Mouse (Mus musculus) heart, embryonic 13.5 days (tissue): ENCODE measurements at regions not wholly inside any gene's neighbourhood (a gene's known extent, or its start where the extent isn't known, plus 50 kb on each side); places are given as distances from the start of the nearest gene placed in this dataset.

Experiments used
- ATAC-seq: fragments of 200-750 bp; cut with Nextera tagmentation; 2 replicates; pipeline ENCODE4 v1.8.0; 2017; ENCODE audit warnings: moderate TSS enrichment; ENCODE audit not compliant: insufficient number of reproducible peaks, low FRiP score, low TSS enrichment; ENCODE audit errors: extremely low read depth
- H3K27ac ChIP-seq: fragments of 300-500 bp; sonication (generic); replicated peaks from 2 replicates; pipeline ENCODE4 v1.5.1; 2015; ENCODE audit warnings: moderate library complexity, mild to moderate bottlenecking, inconsistent platforms
- H3K27me3 ChIP-seq: fragments of 300-500 bp; sonication (generic); replicated peaks from 2 replicates; pipeline ENCODE4 v1.6.1; 2015; ENCODE audit warnings: mild to moderate bottlenecking, inconsistent platforms
- H3K36me3 ChIP-seq: fragments of 300-500 bp; sonication (generic); 2 replicates; pipeline ENCODE4 v1.6.1; 2015; ENCODE audit warnings: mild to moderate bottlenecking, inconsistent platforms
- H3K4me1 ChIP-seq: fragments of 300-500 bp; sonication (generic); 2 replicates; pipeline ENCODE4 v1.6.1; 2015; ENCODE audit warnings: inconsistent platforms
- H3K4me2 ChIP-seq: fragments of 300-500 bp; sonication (generic); 2 replicates; pipeline ENCODE4 v1.6.1; 2015; ENCODE audit warnings: inconsistent platforms, mild to moderate bottlenecking, moderate library complexity
- H3K4me3 ChIP-seq: fragments of 300-500 bp; sonication (generic); 2 replicates; pipeline ENCODE4 v1.5.1; 2015; ENCODE audit warnings: moderate library complexity, mild to moderate bottlenecking, inconsistent platforms
- H3K9ac ChIP-seq: fragments of 300-500 bp; sonication (generic); 2 replicates; pipeline ENCODE4 v1.6.1; 2015; ENCODE audit warnings: inconsistent platforms, mild to moderate bottlenecking, moderate library complexity
- H3K9me3 ChIP-seq: fragments of 300-500 bp; sonication (generic); 2 replicates; pipeline ENCODE4 v1.6.1; 2016; ENCODE audit warnings: inconsistent platforms
- WGBS: fragments of 180-500 bp; shearing (Covaris S2); methylation state at CpG from one replicate; pipeline ENCODE4 v1.1.7; 2015; ENCODE audit warnings: mixed read lengths; 5-methylcytosine and 5-hydroxymethylcytosine counted together

- Histone ChIP-seq H3K9ac (no peak overlapping the region), H3K27me3 (peaks cover 42% of the 10 kb centered on the region), H3K36me3 (no peaks in the 10 kb centered on the region), H3K9me3 (no peaks in the 10 kb centered on the region), H3K27ac (no peak overlapping the region), H3K4me2 (no peak overlapping the region), H3K4me3 (no peak overlapping the region), H3K4me1 (peaks cover 21% of the 10 kb centered on the region)
- ATAC-seq = no peak
- WGBS = 80% methylated on average over 5 of the region's 5 CpGs
Measured at GRCm38 (mm10) chr9:120677216-120677615, 106.0 kb downstream of the Rpl14 start.

- no peaks in the 10 kb centered on the region for H3K36me3 ChIP-seq
- H3K4me3 ChIP-seq = no peak overlapping the region
- H3K4me1 ChIP-seq = peaks cover 17% of the 10 kb centered on the region
- no peak overlapping the region for H3K9ac ChIP-seq
- 47% methylated on average over 10 of the region's 11 CpGs for WGBS
- H3K27ac ChIP-seq = no peak overlapping the region
- no peak overlapping the region for H3K4me2 ChIP-seq
- ATAC-seq = no peak
- H3K27me3 ChIP-seq = peaks cover 20% of the 10 kb centered on the region
- no peaks in the 10 kb centered on the region for H3K9me3 ChIP-seq
Measured at GRCm38 (mm10) chr9:120679822-120680426, 108.7 kb downstream of the Rpl14 start.

DNA sequence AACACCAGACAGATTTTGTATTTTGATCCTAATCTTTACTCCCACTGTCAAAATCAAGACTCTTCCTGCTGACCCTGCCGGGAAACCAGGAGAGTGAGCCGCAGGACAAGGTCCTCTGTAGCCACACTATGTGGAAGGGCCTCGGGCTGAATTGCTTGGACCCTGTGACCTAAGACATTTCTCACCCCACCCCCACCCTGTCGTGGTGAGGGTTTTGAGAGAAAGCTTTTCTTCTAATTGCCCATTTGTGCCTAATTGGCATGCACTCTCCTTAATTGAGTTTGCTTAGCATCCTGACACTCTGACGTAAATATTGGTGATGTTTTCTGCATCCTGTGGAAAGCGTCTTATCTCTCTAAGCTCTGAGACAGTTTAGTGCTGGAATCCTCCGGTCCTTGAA, 110.2 kb downstream of the Rpl14 start:
- ATAC-seq = no peak

DNA sequence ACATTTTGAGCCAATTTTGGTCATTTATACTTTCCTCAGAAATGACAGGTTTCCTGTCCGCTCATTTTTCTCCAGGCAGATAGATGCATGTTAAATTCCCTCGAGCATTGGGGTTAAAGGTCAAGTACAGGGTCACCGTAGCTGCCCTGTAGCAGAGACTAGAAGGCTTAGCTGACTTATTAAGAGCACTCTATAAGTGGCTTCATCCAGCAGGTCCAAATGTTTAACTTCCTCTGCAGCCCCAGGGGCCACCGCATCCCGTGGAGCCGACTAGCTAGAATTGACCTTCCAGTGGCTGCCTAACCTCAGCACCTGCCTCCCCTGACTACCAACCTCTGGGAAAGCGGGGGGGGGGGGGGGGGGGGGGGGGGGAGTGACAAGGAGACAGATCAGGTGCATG, 114.7 kb downstream of the Rpl14 start:
- ATAC-seq = no peak
- WGBS = 13% methylated on average over 6 of the region's 7 CpGs
- no peak overlapping the region for H3K4me3 ChIP-seq

More for the DNA sequence above, 110.2 kb downstream of the Rpl14 start:
- H3K4me2 ChIP-seq = no peak overlapping the region
- H3K9ac ChIP-seq = no peak overlapping the region
- no peaks in the 10 kb centered on the region for H3K9me3 ChIP-seq
- no peaks in the 10 kb centered on the region for H3K36me3 ChIP-seq
- peaks cover 6% of the 10 kb centered on the region; the same call in 1 of the 2 replicates for H3K4me1 ChIP-seq
- peaks cover 13% of the 10 kb centered on the region for H3K27me3 ChIP-seq
- no peak overlapping the region for H3K27ac ChIP-seq
- 30% methylated on average over 7 of the region's 7 CpGs for WGBS
- no peak overlapping the region for H3K4me3 ChIP-seq

GRCm38 (mm10) chr9:120689025-120689424, 117.8 kb downstream of the Rpl14 start:
- Histone ChIP-seq H3K4me3 (no peak overlapping the region), H3K9ac (no peak overlapping the region), H3K27ac (no peak overlapping the region), H3K27me3 (no peaks in the 10 kb centered on the region), H3K9me3 (no peaks in the 10 kb centered on the region), H3K36me3 (no peaks in the 10 kb centered on the region), H3K4me2 (no peak overlapping the region), H3K4me1 (peaks cover 30% of the 10 kb centered on the region)
- 75% methylated on average over 11 of the region's 11 CpGs for WGBS
- no peak for ATAC-seq

More for the DNA sequence above, 114.7 kb downstream of the Rpl14 start:
- H3K9ac ChIP-seq = no peak overlapping the region
- no peak overlapping the region for H3K27ac ChIP-seq
- H3K36me3 ChIP-seq = no peaks in the 10 kb centered on the region
- H3K9me3 ChIP-seq = no peaks in the 10 kb centered on the region
- peaks cover 14% of the 10 kb centered on the region for H3K4me1 ChIP-seq
- no peaks in the 10 kb centered on the region; the same call in 1 of the 2 replicates for H3K27me3 ChIP-seq
- no peak overlapping the region for H3K4me2 ChIP-seq

DNA sequence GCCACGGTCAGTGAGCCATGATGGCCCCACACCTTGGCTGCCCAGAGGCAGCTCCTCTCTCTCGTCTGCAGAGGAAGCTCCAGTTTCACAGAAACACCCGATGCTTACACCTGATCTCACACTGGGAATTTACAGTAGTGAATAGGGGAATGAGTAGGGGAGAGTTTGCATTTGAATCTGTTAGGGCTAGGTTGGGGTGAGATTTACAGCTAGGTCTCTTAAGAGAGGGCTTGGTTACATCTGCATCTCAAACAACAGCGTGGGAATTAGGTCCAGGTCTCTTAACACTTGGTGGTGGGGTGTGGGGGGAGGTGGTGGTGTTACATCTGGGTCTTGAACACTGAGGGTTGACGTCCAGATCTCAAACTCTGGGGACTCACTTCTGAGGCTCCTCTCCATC, 119.3 kb downstream of the Rpl14 start:
- Histone ChIP-seq H3K4me3 (no peak overlapping the region), H3K36me3 (no peaks in the 10 kb centered on the region), H3K4me2 (peak overlapping the region; percentile 65), H3K9ac (peak overlapping the region; percentile 44), H3K27ac (peak overlapping the region; percentile 87), H3K27me3 (no peaks in the 10 kb centered on the region), H3K4me1 (peaks cover 30% of the 10 kb centered on the region), H3K9me3 (no peaks in the 10 kb centered on the region)
- no peak for ATAC-seq
- 33% methylated on average over 5 of the region's 5 CpGs for WGBS

DNA sequence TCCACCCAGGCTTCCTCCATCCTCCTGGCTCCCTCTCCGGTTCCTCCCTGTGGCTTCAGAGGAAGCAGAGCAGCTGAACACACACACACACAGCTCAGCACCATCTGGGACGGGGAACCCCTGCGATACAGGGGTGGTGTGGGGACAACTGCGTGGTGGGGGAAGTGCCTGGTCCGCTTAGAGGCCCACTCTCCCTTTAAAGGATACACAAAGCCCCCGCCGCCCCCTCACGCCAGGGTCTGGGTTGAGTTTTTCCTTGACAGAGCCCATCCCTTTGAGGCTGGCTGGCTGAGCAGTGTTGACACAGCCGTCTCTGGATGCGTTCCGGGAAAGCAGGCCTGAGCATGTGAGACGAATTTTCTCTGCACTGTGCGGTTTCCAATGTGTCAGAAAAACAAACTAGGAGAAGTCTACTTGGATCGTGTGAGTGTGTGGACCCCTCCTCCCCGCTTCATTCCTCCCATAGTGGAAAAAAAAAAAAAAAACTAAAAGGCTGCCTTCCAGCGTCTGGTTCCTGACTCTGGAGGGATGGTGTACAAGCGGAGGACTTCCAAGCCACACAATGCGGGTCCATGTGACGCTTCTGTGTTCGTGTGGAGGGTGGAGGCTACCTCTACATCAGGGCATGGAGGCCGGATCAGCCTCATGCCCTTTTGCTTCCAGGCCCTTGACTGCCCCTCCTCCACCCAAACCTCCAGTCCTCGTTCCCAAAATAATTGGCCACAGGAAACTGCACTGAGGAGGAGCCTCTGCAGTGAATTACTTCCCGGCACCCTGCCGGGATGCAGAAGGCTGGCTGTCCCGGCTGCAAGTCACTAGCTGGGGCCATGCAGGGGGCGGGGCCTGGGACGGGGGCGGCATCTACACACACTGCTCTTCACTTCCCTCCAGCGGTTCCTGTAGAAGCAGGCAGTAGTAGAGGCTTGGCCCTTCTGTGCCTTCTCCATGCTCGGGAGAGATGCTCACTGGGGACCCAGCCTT, 120.0 kb downstream of the Rpl14 start:
- Histone ChIP-seq H3K36me3 (no peaks in the 10 kb centered on the region), H3K27me3 (no peaks in the 10 kb centered on the region), H3K4me3 (peak overlapping the region; percentile 38), H3K27ac (peak overlapping the region; percentile 87), H3K4me1 (peaks cover 30% of the 10 kb centered on the region), H3K4me2 (peak overlapping the region; percentile 65), H3K9me3 (no peaks in the 10 kb centered on the region), H3K9ac (peak overlapping the region; percentile 44)
- 5% methylated on average over 30 of the region's 30 CpGs for WGBS
- peak; percentile 78 for ATAC-seq

DNA sequence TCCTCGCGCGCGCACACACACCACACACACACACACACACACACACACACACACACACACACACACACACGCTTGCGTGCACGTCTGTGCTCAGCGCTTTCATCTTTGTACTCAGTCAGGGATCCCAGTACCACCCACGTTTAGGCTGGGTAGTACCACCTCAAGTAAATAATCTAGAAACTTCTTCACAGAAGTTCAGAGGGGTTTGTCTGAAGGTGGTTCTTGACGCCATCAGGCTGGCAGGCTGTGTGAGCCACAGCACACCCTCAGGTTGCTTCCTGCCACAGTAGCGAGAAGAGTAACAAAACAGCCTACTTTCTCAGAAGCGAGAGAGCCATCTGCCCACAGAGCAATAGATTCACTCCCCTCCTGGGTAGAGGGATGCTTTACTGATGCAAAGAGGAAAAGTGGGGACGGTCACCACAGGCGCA, 120.7 kb downstream of the Rpl14 start:
- 35% methylated on average over 10 of the region's 14 CpGs for WGBS
- peaks cover 30% of the 10 kb centered on the region for H3K4me1 ChIP-seq
- H3K9me3 ChIP-seq = no peaks in the 10 kb centered on the region
- peak overlapping the region; percentile 87 for H3K27ac ChIP-seq
- H3K27me3 ChIP-seq = no peaks in the 10 kb centered on the region
- no peaks in the 10 kb centered on the region for H3K36me3 ChIP-seq
- ATAC-seq = no peak
- H3K4me2 ChIP-seq = peak overlapping the region; percentile 65
- H3K9ac ChIP-seq = peak overlapping the region; percentile 44
- peak overlapping the region; percentile 38 for H3K4me3 ChIP-seq

DNA sequence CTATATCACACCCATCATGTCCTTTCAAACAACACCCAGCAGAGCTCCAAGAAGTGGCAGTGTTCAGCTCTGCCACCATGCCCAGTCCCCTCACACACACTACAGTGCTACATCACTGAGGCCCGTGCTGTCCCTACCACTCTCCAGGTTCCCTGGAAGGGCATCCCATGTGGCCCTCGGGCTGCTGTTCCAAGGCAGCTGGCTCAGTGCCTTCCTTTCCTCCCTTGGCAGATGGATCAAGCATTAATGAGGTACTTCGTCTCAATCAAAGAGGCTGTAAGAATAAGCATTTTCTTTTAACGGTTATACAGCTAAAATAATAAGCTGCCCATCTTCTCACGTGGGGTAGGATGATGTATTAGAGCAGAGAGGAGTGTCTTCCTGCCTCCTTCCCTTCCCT, 123.2 kb downstream of the Rpl14 start:
- no peak for ATAC-seq
- Histone ChIP-seq H3K4me2 (no peak overlapping the region), H3K27ac (no peak overlapping the region), H3K9ac (no peak overlapping the region), H3K27me3 (no peaks in the 10 kb centered on the region), H3K4me3 (no peak overlapping the region), H3K9me3 (no peaks in the 10 kb centered on the region), H3K36me3 (no peaks in the 10 kb centered on the region), H3K4me1 (peaks cover 30% of the 10 kb centered on the region)
- WGBS = 70% methylated on average over 5 of the region's 5 CpGs

DNA sequence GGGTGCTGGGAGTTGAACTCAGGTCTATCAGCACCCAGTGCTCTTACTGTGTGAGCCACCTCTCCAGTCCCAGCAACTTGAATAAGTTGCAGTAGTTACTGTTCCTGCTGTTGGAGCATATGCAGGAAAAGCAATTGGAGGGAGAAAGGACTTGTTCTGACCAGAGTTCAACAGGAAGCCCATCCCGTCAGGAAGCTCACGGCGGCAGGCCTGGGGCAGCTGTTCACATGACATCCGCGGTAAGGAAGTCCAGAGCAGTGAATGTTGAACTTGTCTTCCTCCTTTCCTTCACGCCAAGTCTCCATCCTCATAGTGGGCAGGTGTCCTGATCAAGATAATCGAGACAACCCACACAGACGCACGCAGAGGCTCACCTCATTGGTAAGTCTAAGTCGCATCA, 124.7 kb downstream of the Rpl14 start:
- Histone ChIP-seq H3K27ac (peak overlapping the region; percentile 53; the same call in 1 of the 2 replicates), H3K9me3 (no peaks in the 10 kb centered on the region), H3K4me3 (no peak overlapping the region), H3K9ac (no peak overlapping the region), H3K36me3 (no peaks in the 10 kb centered on the region), H3K27me3 (no peaks in the 10 kb centered on the region), H3K4me2 (no peak overlapping the region), H3K4me1 (peaks cover 16% of the 10 kb centered on the region)
- 75% methylated on average over 10 of the region's 10 CpGs for WGBS
- ATAC-seq = no peak

GRCm38 (mm10) chr9:120697749-120698148, 126.5 kb downstream of the Rpl14 start:
- no peak for ATAC-seq
- Histone ChIP-seq H3K9ac (no peak overlapping the region), H3K9me3 (no peaks in the 10 kb centered on the region), H3K27ac (no peak overlapping the region), H3K36me3 (no peaks in the 10 kb centered on the region), H3K4me2 (no peak overlapping the region), H3K27me3 (no peaks in the 10 kb centered on the region), H3K4me3 (no peak overlapping the region), H3K4me1 (no peaks in the 10 kb centered on the region)
- WGBS = 78% methylated on average over 7 of the region's 7 CpGs
